ENCODE assay signal across 8 mouse cellular contexts in the genomic region with DNA sequence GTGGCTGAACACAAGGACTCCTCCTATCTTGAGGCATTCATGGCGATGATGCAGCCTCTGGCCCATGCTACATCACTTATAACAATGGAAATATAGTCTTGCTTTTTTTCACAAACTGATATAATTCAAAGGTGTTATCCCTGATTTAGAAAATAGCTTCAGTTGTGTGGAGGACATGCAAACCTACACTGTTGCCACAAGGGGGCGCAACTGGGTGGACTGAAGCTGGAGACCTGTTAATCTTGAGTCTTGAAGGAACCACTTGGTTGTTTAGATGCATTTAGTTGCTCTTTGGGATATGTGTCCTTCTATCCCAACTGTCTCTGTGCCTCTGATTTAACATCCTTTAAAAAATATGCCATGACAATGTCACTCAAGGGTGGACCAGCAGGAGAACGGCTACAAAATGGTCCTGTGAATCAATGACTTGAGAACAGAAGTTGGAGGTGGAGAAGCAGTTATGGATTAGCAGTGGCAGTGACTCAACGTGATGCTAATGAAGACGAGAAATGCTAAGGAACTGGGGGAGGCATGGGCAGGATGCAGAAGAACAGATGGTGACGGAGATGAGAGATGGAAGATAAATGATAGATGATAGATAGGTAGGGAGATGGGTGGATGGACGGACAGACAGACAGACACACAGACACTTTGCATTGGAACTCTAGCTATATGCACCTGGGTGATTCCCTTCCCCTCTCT. TPM values are rescaled to one million over a fixed set of nuclear protein-coding genes. Genes with fewer than 3 reads are reported as not detected.
DNase-seq lines count a peak whose midpoint lies in the region; ATAC-seq and TF ChIP-seq lines count a peak whose summit lies in the region.
"Had no signal": no experiment of that assay in that cellular context is flagged by ENCODE, and none has a peak within 500 bp of the region (broad histone marks: within the 10 kb centered on the region; RNA-seq: fewer than 3 reads in every experiment).

No protein-coding gene starts in this region.

- no peaks in the 10 kb centered on the region for H3K9me3 ChIP-seq in intestine, embryonic 14.5 days (ENCODE audit: control insufficient read depth, low read length)
- H3K9me3 ChIP-seq in intestine, embryonic 16.5 days (ENCODE audit: control insufficient read depth, low read length), result no peaks in the 10 kb centered on the region
- H3K9me3 ChIP-seq in embryonic facial prominence, embryonic 10.5 days, result no peaks in the 10 kb centered on the region
- H3K9me3 ChIP-seq: embryonic facial prominence, embryonic 13.5 days had no signal

- no peaks in the 10 kb centered on the region for H3K36me3 ChIP-seq in intestine, embryonic 14.5 days (ENCODE audit: control insufficient read depth, insufficient read depth, low read length)
- no peaks in the 10 kb centered on the region for H3K36me3 ChIP-seq in intestine, embryonic 16.5 days (ENCODE audit: control insufficient read depth, insufficient read depth, low read length)
- H3K36me3 ChIP-seq in embryonic facial prominence, embryonic 10.5 days (replicated peaks), result no peaks in the 10 kb centered on the region
- H3K36me3 ChIP-seq in small intestine, adult 2 months (ENCODE audit: control insufficient read depth, insufficient read depth, low read length), result no peaks in the 10 kb centered on the region
- H3K36me3 ChIP-seq: embryonic facial prominence, embryonic 13.5 days had no signal

- H3K4me2 ChIP-seq in intestine, embryonic 14.5 days (ENCODE audit: low read length), result no peak overlapping the region
- H3K4me2 ChIP-seq in intestine, embryonic 16.5 days (ENCODE audit: low read depth, low read length), result no peak overlapping the region
- H3K4me2 ChIP-seq: embryonic facial prominence, embryonic 13.5 days had no signal

- ATAC-seq in intestine, embryonic 14.5 days (replicated peaks; ENCODE audit: low FRiP score, low TSS enrichment, low read depth), result no peak
- no peak for ATAC-seq in intestine, embryonic 16.5 days

- H3K4me3 ChIP-seq in intestine, embryonic 14.5 days (ENCODE audit: low read depth, low read length), result no peak overlapping the region
- no peak overlapping the region for H3K4me3 ChIP-seq in intestine, embryonic 16.5 days (ENCODE audit: low read length)
- H3K4me3 ChIP-seq in embryonic facial prominence, embryonic 10.5 days, result no peak overlapping the region
- H3K4me3 ChIP-seq in small intestine, adult 2 months (ENCODE audit: low read depth, low read length), result no peak overlapping the region
- H3K4me3 ChIP-seq: embryonic facial prominence, embryonic 13.5 days had no signal

- peak; percentile 72 for DNase-seq in intestine, embryonic 14.5 days (ENCODE audit: low spot score)
- DNase-seq in 3T3-L1 (ENCODE audit: low read depth, low spot score), result peak; percentile 54
- DNase-seq in ES-CJ7 (ENCODE audit: low read depth, low spot score), result peak; percentile 51
- DNase-seq in embryonic facial prominence, embryonic 10.5 days (ENCODE audit: low spot score), result peak; percentile 38
- DNase-seq in right cerebral cortex, postnatal 10 days (ENCODE audit: low spot score in 2 of 2), result no peak

- TF ChIP-seq CTCF in small intestine, adult 2 months (IDR thresholded peaks at IDR 0.05; ENCODE audit: extremely low read depth, insufficient read length, insufficient replicate concordance, low read depth, low read length), result peak; percentile 70; the same call in 1 of the 2 replicates

- H3K27me3 ChIP-seq in intestine, embryonic 14.5 days (replicated peaks; ENCODE audit: control insufficient read depth, insufficient read depth, low read length), result no peaks in the 10 kb centered on the region
- no peaks in the 10 kb centered on the region for H3K27me3 ChIP-seq in intestine, embryonic 16.5 days (replicated peaks; ENCODE audit: control insufficient read depth, insufficient read depth, low read length)
- peaks cover 9% of the 10 kb centered on the region for H3K27me3 ChIP-seq in embryonic facial prominence, embryonic 10.5 days (replicated peaks; ENCODE audit: low read depth, poor library complexity, severe bottlenecking)
- H3K27me3 ChIP-seq in small intestine, adult 2 months (ENCODE audit: control insufficient read depth, insufficient read depth, low read length), result no peaks in the 10 kb centered on the region
- H3K27me3 ChIP-seq: embryonic facial prominence, embryonic 13.5 days had no signal

- H3K9ac ChIP-seq in intestine, embryonic 14.5 days (ENCODE audit: low read length), result no peak overlapping the region
- H3K9ac ChIP-seq in intestine, embryonic 16.5 days (ENCODE audit: low read depth, low read length), result no peak overlapping the region
- H3K9ac ChIP-seq: embryonic facial prominence, embryonic 13.5 days had no signal

- H3K4me1 ChIP-seq in intestine, embryonic 14.5 days (replicated peaks; ENCODE audit: control insufficient read depth, insufficient read depth, low read length), result 0 out of 2 replicates have a peak, but pooled peaks cover 4% of the 10 kb centered on the region
- H3K4me1 ChIP-seq in intestine, embryonic 16.5 days (ENCODE audit: control insufficient read depth, insufficient read depth, low read length), result no peaks in the 10 kb centered on the region
- 0 out of 2 replicates have a peak, but pooled peaks cover 2% of the 10 kb centered on the region for H3K4me1 ChIP-seq in embryonic facial prominence, embryonic 10.5 days
- H3K4me1 ChIP-seq in small intestine, adult 2 months (ENCODE audit: control insufficient read depth, insufficient read depth, insufficient read length, low read length), result no peaks in the 10 kb centered on the region
- H3K4me1 ChIP-seq: embryonic facial prominence, embryonic 13.5 days had no signal

- no peak for TF ChIP-seq POLR2A in small intestine, adult 2 months (IDR thresholded peaks at IDR 0.05; ENCODE audit: low read depth, low read length)

- WGBS in intestine, embryonic 14.5 days, result 64% methylated on average over 7 of the region's 7 CpGs
- 62% methylated on average over 7 of the region's 7 CpGs for WGBS in intestine, embryonic 16.5 days
- WGBS in embryonic facial prominence, embryonic 10.5 days, result 57% methylated on average over 7 of the region's 7 CpGs
- WGBS in small intestine, adult 2 months, result 58% methylated on average over 7 of the region's 7 CpGs

- H3K27ac ChIP-seq in intestine, embryonic 14.5 days (ENCODE audit: low read depth), result no peak overlapping the region
- no peak overlapping the region for H3K27ac ChIP-seq in intestine, embryonic 16.5 days (ENCODE audit: low read length)
- no peak overlapping the region for H3K27ac ChIP-seq in embryonic facial prominence, embryonic 10.5 days (replicated peaks)
- no peak overlapping the region for H3K27ac ChIP-seq in small intestine, adult 2 months (ENCODE audit: insufficient read depth, low read depth, low read length)
- H3K27ac ChIP-seq: embryonic facial prominence, embryonic 13.5 days had no signal

RNA-seq across cellular contexts. Expression of gene Syt17, which starts 10.8 kb away (rescaled TPM):
- 8.3 and 9.1 TPM in 2 replicates for polyA plus RNA-seq in intestine, embryonic 14.5 days (2014; fragmentation: Nextera tagmentation; extraction: Ambion mirVana)
- 4.6 and 5.1 TPM in 2 replicates for polyA plus RNA-seq in intestine, embryonic 16.5 days (2015; fragmentation: Nextera tagmentation; extraction: Ambion mirVana)
- polyA plus RNA-seq in embryonic facial prominence, embryonic 10.5 days (2016; fragmentation: Nextera tagmentation; extraction: Ambion mirVana), result 1.7 and 1.9 TPM in 2 replicates
- 1.7 and 2.9 TPM in 2 replicates for polyA plus RNA-seq in small intestine, adult 2 months (2012; rRNA removed)

RNA-seq across cellular contexts. Expression of gene Itpripl2, which starts 54.5 kb away (rescaled TPM):
- 2.6 and 2.8 TPM in 2 replicates for polyA plus RNA-seq in intestine, embryonic 14.5 days (2014; fragmentation: Nextera tagmentation; extraction: Ambion mirVana)
- 4.0 and 4.1 TPM in 2 replicates for polyA plus RNA-seq in intestine, embryonic 16.5 days (2015; fragmentation: Nextera tagmentation; extraction: Ambion mirVana)
- 1.3 and 1.6 TPM in 2 replicates for polyA plus RNA-seq in embryonic facial prominence, embryonic 10.5 days (2016; fragmentation: Nextera tagmentation; extraction: Ambion mirVana)
- 12.4 and 31.6 TPM in 2 replicates for polyA plus RNA-seq in small intestine, adult 2 months (2012; rRNA removed)

Comparison
In these comparisons a context has a peak if more than half of its experiments do, and no peak if none do; other contexts are left out.
1. DNase-seq: peak in intestine, embryonic 14.5 days (single experiment), 3T3-L1 (single experiment), ES-CJ7 (single experiment) and embryonic facial prominence, embryonic 10.5 days (single experiment); none in right cerebral cortex, postnatal 10 days (0 of 2).